Mouse (Mus musculus): ENCODE measurements around the gene Fblim1. TPM values are rescaled to one million over a fixed set of nuclear protein-coding genes. Genes with fewer than 3 reads are reported as not detected.
A peak's percentile ranks its signal among the peaks of the same experiment; 100 is the strongest.

Gene Fblim1
- polyA plus RNA-seq, 1 experiment from 2014 or later, result 53.9 TPM

- Histone ChIP-seq H3K27ac (ENCODE audit: low read depth, low read length) (no peak overlapping the region), H3K4me2 (no peak overlapping the region), H3K9me3 (replicated peaks; ENCODE audit: control insufficient read depth, low read length) (no peaks in the 10 kb centered on the region), H3K36me3 (ENCODE audit: control insufficient read depth, insufficient read depth, low read length) (no peaks in the 10 kb centered on the region), H3K4me3 (ENCODE audit: low read depth, low read length) (no peak overlapping the region), H3K9ac (ENCODE audit: low read depth, low read length) (no peak overlapping the region), H3K4me1 (ENCODE audit: control insufficient read depth, insufficient read depth, low read length) (peaks cover 8% of the 10 kb centered on the region), H3K27me3 (ENCODE audit: control insufficient read depth, insufficient read depth, low read length) (peaks cover 2% of the 10 kb centered on the region; the same call in 1 of the 2 replicates)
- ATAC-seq (replicated peaks; ENCODE audit: insufficient number of reproducible peaks, low FRiP score, low TSS enrichment), result no peak
- WGBS (ENCODE audit: insufficient replicate concordance), result 70% methylated on average over 6 of the region's 6 CpGs
Measured at GRCm38 (mm10) chr4:141616811-141617210, 10.9 kb upstream of the Fblim1 start.

GRCm38 (mm10) chr4:141614946-141615345, 9.1 kb upstream of the Fblim1 start:
- Histone ChIP-seq H3K4me2 (no peak overlapping the region), H3K27ac (ENCODE audit: low read depth, low read length) (no peak overlapping the region), H3K27me3 (ENCODE audit: control insufficient read depth, insufficient read depth, low read length) (peaks cover 2% of the 10 kb centered on the region; the same call in 1 of the 2 replicates), H3K9ac (ENCODE audit: low read depth, low read length) (no peak overlapping the region), H3K9me3 (replicated peaks; ENCODE audit: control insufficient read depth, low read length) (no peaks in the 10 kb centered on the region), H3K4me1 (ENCODE audit: control insufficient read depth, insufficient read depth, low read length) (peaks cover 8% of the 10 kb centered on the region), H3K36me3 (ENCODE audit: control insufficient read depth, insufficient read depth, low read length) (no peaks in the 10 kb centered on the region), H3K4me3 (ENCODE audit: low read depth, low read length) (no peak overlapping the region)
- no peak for ATAC-seq (replicated peaks; ENCODE audit: insufficient number of reproducible peaks, low FRiP score, low TSS enrichment)
- WGBS (ENCODE audit: insufficient replicate concordance), result 78% methylated on average over 14 of the region's 14 CpGs

GRCm38 (mm10) chr4:141609538-141609937, 3.6 kb upstream of the Fblim1 start:
- H3K27me3 ChIP-seq (ENCODE audit: control insufficient read depth, insufficient read depth, low read length), result no peaks in the 10 kb centered on the region
- peak; percentile 52; the same call in 1 of the 2 replicates for ATAC-seq (replicated peaks; ENCODE audit: insufficient number of reproducible peaks, low FRiP score, low TSS enrichment)
- H3K4me1 ChIP-seq (ENCODE audit: control insufficient read depth, insufficient read depth, low read length), result 0 out of 2 replicates have a peak, but pooled peaks cover 1% of the 10 kb centered on the region
- no peak overlapping the region for H3K4me3 ChIP-seq (ENCODE audit: low read depth, low read length)
- H3K27ac ChIP-seq (ENCODE audit: low read depth, low read length), result no peak overlapping the region
- no peaks in the 10 kb centered on the region for H3K9me3 ChIP-seq (replicated peaks; ENCODE audit: control insufficient read depth, low read length)
- no peak overlapping the region for H3K9ac ChIP-seq (ENCODE audit: low read depth, low read length)
- H3K4me2 ChIP-seq, result no peak overlapping the region
- 62% methylated on average over 6 of the region's 6 CpGs for WGBS (ENCODE audit: insufficient replicate concordance)
- no peaks in the 10 kb centered on the region for H3K36me3 ChIP-seq (ENCODE audit: control insufficient read depth, insufficient read depth, low read length)

- WGBS (ENCODE audit: insufficient replicate concordance), result 83% methylated on average over 5 of the region's 5 CpGs
- no peak overlapping the region for H3K27ac ChIP-seq (ENCODE audit: low read depth, low read length)
- ATAC-seq (replicated peaks; ENCODE audit: insufficient number of reproducible peaks, low FRiP score, low TSS enrichment), result no peak
Measured at GRCm38 (mm10) chr4:141605421-141605820, 475 bp downstream of the Fblim1 start.

GRCm38 (mm10) chr4:141604493-141604892, 1.4 kb downstream of the Fblim1 start:
- no peaks in the 10 kb centered on the region for H3K36me3 ChIP-seq (ENCODE audit: control insufficient read depth, insufficient read depth, low read length)
- no peak overlapping the region for H3K4me2 ChIP-seq
- no peak overlapping the region for H3K27ac ChIP-seq (ENCODE audit: low read depth, low read length)
- no peak overlapping the region for H3K4me3 ChIP-seq (ENCODE audit: low read depth, low read length)
- H3K9me3 ChIP-seq (replicated peaks; ENCODE audit: control insufficient read depth, low read length), result no peaks in the 10 kb centered on the region
- 57% methylated on average over 8 of the region's 8 CpGs for WGBS (ENCODE audit: insufficient replicate concordance)
- H3K9ac ChIP-seq (ENCODE audit: low read depth, low read length), result no peak overlapping the region
- ATAC-seq (replicated peaks; ENCODE audit: insufficient number of reproducible peaks, low FRiP score, low TSS enrichment), result no peak
- H3K4me1 ChIP-seq (ENCODE audit: control insufficient read depth, insufficient read depth, low read length), result peaks cover 27% of the 10 kb centered on the region
- H3K27me3 ChIP-seq (ENCODE audit: control insufficient read depth, insufficient read depth, low read length), result no peaks in the 10 kb centered on the region

More at GRCm38 (mm10) chr4:141605421-141605820, 475 bp downstream of the Fblim1 start:
- Histone ChIP-seq H3K9me3 (replicated peaks; ENCODE audit: control insufficient read depth, low read length) (no peaks in the 10 kb centered on the region), H3K4me3 (ENCODE audit: low read depth, low read length) (no peak overlapping the region), H3K9ac (ENCODE audit: low read depth, low read length) (no peak overlapping the region), H3K4me2 (no peak overlapping the region), H3K27me3 (ENCODE audit: control insufficient read depth, insufficient read depth, low read length) (no peaks in the 10 kb centered on the region), H3K4me1 (ENCODE audit: control insufficient read depth, insufficient read depth, low read length) (peaks cover 20% of the 10 kb centered on the region), H3K36me3 (ENCODE audit: control insufficient read depth, insufficient read depth, low read length) (no peaks in the 10 kb centered on the region)

- Histone ChIP-seq H3K9ac (ENCODE audit: low read depth, low read length) (no peak overlapping the region), H3K4me1 (ENCODE audit: control insufficient read depth, insufficient read depth, low read length) (peaks cover 27% of the 10 kb centered on the region), H3K4me2 (no peak overlapping the region), H3K4me3 (ENCODE audit: low read depth, low read length) (no peak overlapping the region), H3K27ac (ENCODE audit: low read depth, low read length) (no peak overlapping the region), H3K27me3 (ENCODE audit: control insufficient read depth, insufficient read depth, low read length) (no peaks in the 10 kb centered on the region), H3K36me3 (ENCODE audit: control insufficient read depth, insufficient read depth, low read length) (no peaks in the 10 kb centered on the region), H3K9me3 (replicated peaks; ENCODE audit: control insufficient read depth, low read length) (no peaks in the 10 kb centered on the region)
- ATAC-seq (replicated peaks; ENCODE audit: insufficient number of reproducible peaks, low FRiP score, low TSS enrichment), result no peak
- WGBS (ENCODE audit: insufficient replicate concordance), result 73% methylated on average over 4 of the region's 4 CpGs
Measured at GRCm38 (mm10) chr4:141603921-141604320, 2.0 kb downstream of the Fblim1 start.

- WGBS (ENCODE audit: insufficient replicate concordance), result 60% methylated on average over 11 of the region's 11 CpGs
- no peaks in the 10 kb centered on the region for H3K36me3 ChIP-seq (ENCODE audit: control insufficient read depth, insufficient read depth, low read length)
Measured at GRCm38 (mm10) chr4:141602523-141603223, 3.2 kb downstream of the Fblim1 start.

GRCm38 (mm10) chr4:141601148-141601862, 4.6 kb downstream of the Fblim1 start:
- Histone ChIP-seq H3K9ac (ENCODE audit: low read depth, low read length) (no peak overlapping the region), H3K27ac (ENCODE audit: low read depth, low read length) (peak overlapping the region; percentile 74), H3K36me3 (ENCODE audit: control insufficient read depth, insufficient read depth, low read length) (no peaks in the 10 kb centered on the region), H3K9me3 (replicated peaks; ENCODE audit: control insufficient read depth, low read length) (no peaks in the 10 kb centered on the region), H3K4me1 (ENCODE audit: control insufficient read depth, insufficient read depth, low read length) (peaks cover 33% of the 10 kb centered on the region), H3K4me2 (no peak overlapping the region), H3K4me3 (ENCODE audit: low read depth, low read length) (no peak overlapping the region), H3K27me3 (ENCODE audit: control insufficient read depth, insufficient read depth, low read length) (no peaks in the 10 kb centered on the region)
- ATAC-seq (replicated peaks; ENCODE audit: insufficient number of reproducible peaks, low FRiP score, low TSS enrichment), result no peak
- 59% methylated on average over 12 of the region's 12 CpGs for WGBS (ENCODE audit: insufficient replicate concordance)

More at GRCm38 (mm10) chr4:141602523-141603223, 3.2 kb downstream of the Fblim1 start:
- Histone ChIP-seq H3K9ac (ENCODE audit: low read depth, low read length) (no peak overlapping the region), H3K4me2 (no peak overlapping the region), H3K9me3 (replicated peaks; ENCODE audit: control insufficient read depth, low read length) (no peaks in the 10 kb centered on the region), H3K27me3 (ENCODE audit: control insufficient read depth, insufficient read depth, low read length) (no peaks in the 10 kb centered on the region), H3K27ac (ENCODE audit: low read depth, low read length) (peak overlapping the region; percentile 74), H3K4me3 (ENCODE audit: low read depth, low read length) (no peak overlapping the region), H3K4me1 (ENCODE audit: control insufficient read depth, insufficient read depth, low read length) (peaks cover 27% of the 10 kb centered on the region)
- ATAC-seq (replicated peaks; ENCODE audit: insufficient number of reproducible peaks, low FRiP score, low TSS enrichment), result no peak
